Mouse (Mus musculus): ENCODE data around the gene Tigd3. TPM values are rescaled to one million over a fixed set of nuclear protein-coding genes. Genes with fewer than 3 reads are reported as not detected.

Tigd3 gene
- polyA plus RNA-seq, 1 experiment from 2014 or later: 5.1 TPM

Other genes with a start within 250 kb of the Tigd3 start
- gene Sipa1, start 230.4 kb downstream of the Tigd3 start, polyA plus RNA-seq (2014; fragmentation: Nextera tagmentation; extraction: Ambion mirVana): 19.0 and 19.4 TPM in 2 replicates
- 14.9 and 17.4 TPM in 2 replicates for gene Map3k11, start 205.4 kb downstream of the Tigd3 start, polyA plus RNA-seq (2014; fragmentation: Nextera tagmentation; extraction: Ambion mirVana)
- gene Pcnx3, start 205.2 kb downstream of the Tigd3 start, polyA plus RNA-seq (2014; fragmentation: Nextera tagmentation; extraction: Ambion mirVana): 29.1 and 32.2 TPM in 2 replicates
- not detected in 2 replicates for gene Kcnk7, start 189.8 kb downstream of the Tigd3 start, polyA plus RNA-seq (2014; fragmentation: Nextera tagmentation; extraction: Ambion mirVana)
- gene Ehbp1l1, start 167.8 kb downstream of the Tigd3 start, polyA plus RNA-seq (2014; fragmentation: Nextera tagmentation; extraction: Ambion mirVana): 5.8 and 6.1 TPM in 2 replicates
- gene Fam89b, start 164.5 kb downstream of the Tigd3 start, polyA plus RNA-seq (2014; fragmentation: Nextera tagmentation; extraction: Ambion mirVana): 147 and 152 TPM in 2 replicates
- gene Ltbp3, start 153.2 kb downstream of the Tigd3 start, polyA plus RNA-seq (2014; fragmentation: Nextera tagmentation; extraction: Ambion mirVana): 3.0 and 9.7 TPM in 2 replicates
- gene Scyl1, start 122.7 kb downstream of the Tigd3 start, polyA plus RNA-seq (2014; fragmentation: Nextera tagmentation; extraction: Ambion mirVana): 65.8 and 66.6 TPM in 2 replicates
- 21.2 and 24.4 TPM in 2 replicates for gene Frmd8, start 18.9 kb downstream of the Tigd3 start, polyA plus RNA-seq (2014; fragmentation: Nextera tagmentation; extraction: Ambion mirVana)
- gene Slc25a45, start 16.3 kb downstream of the Tigd3 start, polyA plus RNA-seq (2014; fragmentation: Nextera tagmentation; extraction: Ambion mirVana): 1.5 TPM in 2 replicates
- 209 and 218 TPM in 2 replicates for gene Dpf2, start 18.9 kb upstream of the Tigd3 start, polyA plus RNA-seq (2014; fragmentation: Nextera tagmentation; extraction: Ambion mirVana)
- gene Cdc42ep2, start 30.7 kb upstream of the Tigd3 start, polyA plus RNA-seq (2014; fragmentation: Nextera tagmentation; extraction: Ambion mirVana): 1.5 and 2.2 TPM in 2 replicates
- gene Pola2, start 70.1 kb upstream of the Tigd3 start, polyA plus RNA-seq (2014; fragmentation: Nextera tagmentation; extraction: Ambion mirVana): 109 and 111 TPM in 2 replicates
- gene Slc22a20, start 92.0 kb upstream of the Tigd3 start, polyA plus RNA-seq (2014; fragmentation: Nextera tagmentation; extraction: Ambion mirVana): not detected in 2 replicates
- 3.6 and 4.5 TPM in 2 replicates for gene Capn1, start 121.7 kb upstream of the Tigd3 start, polyA plus RNA-seq (2014; fragmentation: Nextera tagmentation; extraction: Ambion mirVana)
- gene Syvn1, start 152.4 kb upstream of the Tigd3 start, polyA plus RNA-seq (2014; fragmentation: Nextera tagmentation; extraction: Ambion mirVana): 30.3 and 32.2 TPM in 2 replicates
- gene Mrpl49, start 163.6 kb upstream of the Tigd3 start, polyA plus RNA-seq (2014; fragmentation: Nextera tagmentation; extraction: Ambion mirVana): 95.3 and 98.6 TPM in 2 replicates
- gene Fau, start 163.7 kb upstream of the Tigd3 start, polyA plus RNA-seq (2014; fragmentation: Nextera tagmentation; extraction: Ambion mirVana): 894 and 914 TPM in 2 replicates
- 37.8 and 40.3 TPM in 2 replicates for gene Znhit2, start 167.0 kb upstream of the Tigd3 start, polyA plus RNA-seq (2014; fragmentation: Nextera tagmentation; extraction: Ambion mirVana)
- gene Tm7sf2, start 174.2 kb upstream of the Tigd3 start, polyA plus RNA-seq (2014; fragmentation: Nextera tagmentation; extraction: Ambion mirVana): 21.6 and 25.2 TPM in 2 replicates
- 50.7 and 52.1 TPM in 2 replicates for gene Vps51, start 183.1 kb upstream of the Tigd3 start, polyA plus RNA-seq (2014; fragmentation: Nextera tagmentation; extraction: Ambion mirVana)
- not detected in 2 replicates for gene Tmem262, start 185.9 kb upstream of the Tigd3 start, polyA plus RNA-seq (2014; fragmentation: Nextera tagmentation; extraction: Ambion mirVana)
- 2.1 and 2.9 TPM in 2 replicates for gene Gm28374, start 188.1 kb upstream of the Tigd3 start, polyA plus RNA-seq (2014; fragmentation: Nextera tagmentation; extraction: Ambion mirVana)
- 73.5 and 82.1 TPM in 2 replicates for gene Zfpl1, start 190.8 kb upstream of the Tigd3 start, polyA plus RNA-seq (2014; fragmentation: Nextera tagmentation; extraction: Ambion mirVana)
- 60.5 and 63.8 TPM in 2 replicates for gene Cdca5, start 190.8 kb upstream of the Tigd3 start, polyA plus RNA-seq (2014; fragmentation: Nextera tagmentation; extraction: Ambion mirVana)
- gene AC131692.1, start 200.3 kb upstream of the Tigd3 start, polyA plus RNA-seq (2014; fragmentation: Nextera tagmentation; extraction: Ambion mirVana): 0.70 TPM in 1 of 2 replicates, not detected in the other
- gene Naaladl1, start 211.6 kb upstream of the Tigd3 start, polyA plus RNA-seq (2014; fragmentation: Nextera tagmentation; extraction: Ambion mirVana): 0.47 and 0.87 TPM in 2 replicates
- 65.4 and 65.8 TPM in 2 replicates for gene Sac3d1, start 224.5 kb upstream of the Tigd3 start, polyA plus RNA-seq (2014; fragmentation: Nextera tagmentation; extraction: Ambion mirVana)
- gene Snx15, start 234.2 kb upstream of the Tigd3 start, polyA plus RNA-seq (2014; fragmentation: Nextera tagmentation; extraction: Ambion mirVana): 27.1 and 27.7 TPM in 2 replicates
- not detected in 2 replicates for gene Batf2, start 246.8 kb upstream of the Tigd3 start, polyA plus RNA-seq (2014; fragmentation: Nextera tagmentation; extraction: Ambion mirVana)
- gene Arl2, start 247.4 kb upstream of the Tigd3 start, polyA plus RNA-seq (2014; fragmentation: Nextera tagmentation; extraction: Ambion mirVana): 66.8 and 68.0 TPM in 2 replicates

Data from limb, embryonic 11.5 days (tissue).